Mouse (Mus musculus): ENCODE measurements at regions not wholly inside any gene's neighbourhood (a gene's known extent, or its start where the extent isn't known, plus 50 kb on each side); places are given as distances from the start of the nearest gene placed in this dataset.

- ATAC-seq: no peak
- Histone ChIP-seq H3K9me3 (replicated peaks; ENCODE audit: control insufficient read depth, low read length, poor library complexity, severe bottlenecking) (0 out of 2 replicates have a peak, but pooled peaks cover 2% of the 10 kb centered on the region), H3K4me2 (ENCODE audit: low read length) (no peak overlapping the region), H3K27me3 (ENCODE audit: control insufficient read depth, insufficient read depth, low read depth, low read length) (no peaks in the 10 kb centered on the region), H3K9ac (ENCODE audit: low read depth, low read length) (no peak overlapping the region), H3K27ac (ENCODE audit: low read length) (no peak overlapping the region), H3K4me3 (ENCODE audit: low read depth, low read length) (no peak overlapping the region), H3K4me1 (ENCODE audit: control insufficient read depth, insufficient read depth, low read length) (no peaks in the 10 kb centered on the region), H3K36me3 (ENCODE audit: control insufficient read depth, insufficient read depth, low read length) (no peaks in the 10 kb centered on the region)
Measured at GRCm38 (mm10) chr1:149226400-149226799, 734.7 kb downstream of the Pla2g4a start.

GRCm38 (mm10) chr1:149202631-149203030, 758.5 kb downstream of the Pla2g4a start:
- Histone ChIP-seq H3K4me1 (ENCODE audit: control insufficient read depth, insufficient read depth, low read length) (no peaks in the 10 kb centered on the region), H3K4me2 (ENCODE audit: low read length) (no peak overlapping the region), H3K9me3 (replicated peaks; ENCODE audit: control insufficient read depth, low read length, poor library complexity, severe bottlenecking) (no peaks in the 10 kb centered on the region), H3K36me3 (ENCODE audit: control insufficient read depth, insufficient read depth, low read length) (no peaks in the 10 kb centered on the region), H3K27ac (ENCODE audit: low read length) (no peak overlapping the region), H3K9ac (ENCODE audit: low read depth, low read length) (no peak overlapping the region), H3K27me3 (ENCODE audit: control insufficient read depth, insufficient read depth, low read depth, low read length) (no peaks in the 10 kb centered on the region), H3K4me3 (ENCODE audit: low read depth, low read length) (no peak overlapping the region)
- WGBS: 82% methylated on average over 1 of the region's 1 CpGs
- no peak for ATAC-seq

DNA sequence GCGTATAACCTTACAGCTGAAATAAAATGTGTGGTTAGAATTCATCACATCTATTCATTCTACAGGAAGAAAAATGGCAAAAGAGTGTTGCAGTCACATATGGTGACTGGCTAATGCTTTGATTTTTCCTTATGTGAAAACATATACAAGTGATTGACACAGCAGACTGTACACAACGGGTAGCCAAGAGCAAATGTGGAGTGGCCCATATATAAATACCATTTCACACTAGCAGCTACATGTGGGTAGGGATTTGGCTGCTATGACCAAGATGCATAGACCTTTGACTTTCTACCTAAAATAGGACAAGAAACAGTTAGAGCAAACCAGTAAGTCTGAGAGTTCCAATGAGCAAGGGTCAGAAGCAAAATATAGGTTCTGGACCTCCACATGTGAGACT, 761.8 kb downstream of the Pla2g4a start:
- no peak for ATAC-seq
- H3K4me3 ChIP-seq (ENCODE audit: low read depth, low read length): no peak overlapping the region
- H3K4me2 ChIP-seq (ENCODE audit: low read length): no peak overlapping the region
- H3K27ac ChIP-seq (ENCODE audit: low read length): no peak overlapping the region
- WGBS: 86% methylated on average over 2 of the region's 2 CpGs
- no peaks in the 10 kb centered on the region for H3K9me3 ChIP-seq (replicated peaks; ENCODE audit: control insufficient read depth, low read length, poor library complexity, severe bottlenecking)
- no peak overlapping the region for H3K9ac ChIP-seq (ENCODE audit: low read depth, low read length)
- H3K36me3 ChIP-seq (ENCODE audit: control insufficient read depth, insufficient read depth, low read length): no peaks in the 10 kb centered on the region
- H3K4me1 ChIP-seq (ENCODE audit: control insufficient read depth, insufficient read depth, low read length): no peaks in the 10 kb centered on the region
- no peaks in the 10 kb centered on the region for H3K27me3 ChIP-seq (ENCODE audit: control insufficient read depth, insufficient read depth, low read depth, low read length)

DNA sequence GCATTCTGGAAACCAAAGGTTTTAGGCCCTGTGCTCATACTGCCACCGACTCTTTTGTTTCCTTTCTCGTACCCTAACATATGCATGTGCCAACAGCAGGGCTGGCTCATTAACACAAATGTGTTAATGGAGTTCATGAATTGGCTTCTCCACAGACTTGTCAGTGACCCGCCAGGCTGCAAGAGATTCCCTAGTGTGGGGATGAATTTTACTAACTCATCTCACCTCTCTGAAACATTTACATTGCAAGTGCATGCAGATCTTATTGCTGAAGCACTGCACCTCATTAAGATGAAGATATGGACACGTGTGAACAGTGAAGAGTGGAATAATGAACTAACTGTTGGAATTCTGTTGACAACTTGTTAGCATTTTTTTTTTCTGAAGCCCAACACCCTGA, 762.2 kb downstream of the Pla2g4a start:
- ATAC-seq: no peak
- Histone ChIP-seq H3K4me1 (ENCODE audit: control insufficient read depth, insufficient read depth, low read length) (no peaks in the 10 kb centered on the region), H3K9me3 (replicated peaks; ENCODE audit: control insufficient read depth, low read length, poor library complexity, severe bottlenecking) (no peaks in the 10 kb centered on the region), H3K4me2 (ENCODE audit: low read length) (no peak overlapping the region), H3K27me3 (ENCODE audit: control insufficient read depth, insufficient read depth, low read depth, low read length) (no peaks in the 10 kb centered on the region), H3K9ac (ENCODE audit: low read depth, low read length) (no peak overlapping the region), H3K36me3 (ENCODE audit: control insufficient read depth, insufficient read depth, low read length) (no peaks in the 10 kb centered on the region), H3K4me3 (ENCODE audit: low read depth, low read length) (no peak overlapping the region), H3K27ac (ENCODE audit: low read length) (no peak overlapping the region)
- 58% methylated on average over 4 of the region's 4 CpGs for WGBS

Data from midbrain, embryonic 16.5 days (tissue).